Mouse (Mus musculus) spleen, adult 2 months (tissue): ENCODE results near the gene Olig1. TPM values are rescaled to one million over a fixed set of nuclear protein-coding genes. Genes with fewer than 3 reads are reported as not detected.

Source experiments
- DNase-seq, 2 experiments: peaks; one replicate each; pipeline versions ENCODE4 v3.0.0 to v3.0.0-alpha.2; 2012 to 2021; ENCODE audit warnings: low spot score in 2 of 2, low read depth in 1 of 2
- H3K27ac ChIP-seq: fragments of 200-500 bp; 2 replicates; pipeline ENCODE4 v1.5.1; 2012; ENCODE audit warnings: low read length, inconsistent platforms; ENCODE audit not compliant: insufficient read depth
- H3K27me3 ChIP-seq: fragments of 200-500 bp; 2 replicates; pipeline ENCODE4 v1.6.1; 2012; ENCODE audit warnings: mild to moderate bottlenecking, moderate library complexity, low read length, inconsistent platforms; ENCODE audit not compliant: control insufficient read depth, insufficient read depth
- H3K36me3 ChIP-seq: fragments of 200-500 bp; 2 replicates; pipeline ENCODE4 v1.6.1; 2012; ENCODE audit warnings: mild to moderate bottlenecking, low read length, inconsistent platforms; ENCODE audit not compliant: control insufficient read depth, insufficient read depth
- H3K4me1 ChIP-seq: fragments of 200-500 bp; 2 replicates; pipeline ENCODE4 v1.6.1; 2011; ENCODE audit warnings: inconsistent platforms; ENCODE audit not compliant: control insufficient read depth, insufficient read depth, insufficient read length
- H3K4me3 ChIP-seq: fragments of 200-500 bp; 2 replicates; pipeline ENCODE4 v1.5.1; 2011; ENCODE audit warnings: mild to moderate bottlenecking, inconsistent platforms; ENCODE audit not compliant: insufficient read depth, insufficient read length; ENCODE audit errors: extremely low read depth
- CTCF ChIP-seq: fragments of 200-500 bp; IDR thresholded peaks from 2 replicates; pipeline ENCODE4 v1.5.1; 2011; ENCODE audit warnings: mild to moderate bottlenecking, inconsistent platforms; ENCODE audit not compliant: insufficient read depth, insufficient read length, insufficient replicate concordance; ENCODE audit errors: extremely low read depth
- POLR2A ChIP-seq: fragments of 200-500 bp; IDR thresholded peaks from 2 replicates; pipeline ENCODE4 v1.6.1; 2011; ENCODE audit warnings: low read depth, low read length, inconsistent platforms
- WGBS: fragments of 180-500 bp; shearing (Covaris S2); methylation state at CpG from one replicate; pipeline ENCODE4 v1.1.7; 2018; 5-methylcytosine and 5-hydroxymethylcytosine counted together
- polyA plus RNA-seq: library from polyadenylated mRNA; depleted of rRNA; stranded (reverse); fragments of >200 nt; gene quantifications from 2 replicates; pipeline ENCODE4 v1.2.3, GENCODE M21; 2012

Gene Olig1
- polyA plus RNA-seq, 1 experiment, result not detected

DNA sequence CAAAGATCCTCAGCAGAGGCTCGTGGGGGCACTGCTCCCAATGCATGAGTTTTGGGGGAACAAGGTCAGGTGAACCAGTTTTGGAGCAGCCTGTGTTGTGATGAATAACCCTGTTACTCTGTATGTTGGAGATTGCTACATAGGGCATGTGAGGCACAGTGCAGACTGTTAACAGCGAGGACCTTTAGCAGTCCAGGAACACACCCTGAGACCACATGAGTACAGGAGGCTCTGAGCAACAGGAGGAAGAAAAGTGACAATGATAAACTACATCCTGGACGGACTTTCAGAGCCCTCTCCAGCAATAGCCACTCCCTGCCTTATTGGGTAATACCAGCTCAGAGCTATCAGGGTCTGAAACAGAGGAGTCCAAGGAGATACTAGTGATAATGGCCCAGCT, 10.6 kb upstream of the Olig1 start:
- no peak for DNase-seq
- Histone ChIP-seq H3K36me3 (no peaks in the 10 kb centered on the region), H3K4me1 (no peaks in the 10 kb centered on the region), H3K27ac (no peak overlapping the region), H3K27me3 (0 out of 2 replicates have a peak, but pooled peaks cover 1% of the 10 kb centered on the region), H3K4me3 (no peak overlapping the region)
- WGBS, result 37% methylated on average over 3 of the region's 3 CpGs
- TF ChIP-seq CTCF, result no peak
- TF ChIP-seq POLR2A, result no peak

DNA sequence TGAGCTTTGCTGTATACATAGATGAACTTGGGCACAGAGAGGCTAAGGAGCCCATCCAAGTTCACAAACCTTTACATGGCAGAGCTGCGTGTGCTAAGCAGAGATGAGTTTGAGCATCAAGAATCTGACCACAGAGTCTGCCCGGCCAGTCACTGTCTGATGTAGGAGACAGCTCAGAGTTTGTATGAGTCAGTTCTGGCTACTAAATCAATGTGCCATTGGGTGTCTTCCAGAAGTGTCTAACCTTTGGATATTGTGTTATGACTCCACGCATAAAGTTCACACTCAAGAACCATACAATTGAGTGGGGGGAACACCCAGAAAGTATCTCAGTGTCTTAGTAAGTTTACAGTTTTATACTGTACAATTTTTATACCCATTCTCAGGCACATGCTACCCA, 8.7 kb upstream of the Olig1 start:
- 90% methylated on average over 3 of the region's 3 CpGs for WGBS
- TF ChIP-seq CTCF (no peak), POLR2A (no peak)

DNA sequence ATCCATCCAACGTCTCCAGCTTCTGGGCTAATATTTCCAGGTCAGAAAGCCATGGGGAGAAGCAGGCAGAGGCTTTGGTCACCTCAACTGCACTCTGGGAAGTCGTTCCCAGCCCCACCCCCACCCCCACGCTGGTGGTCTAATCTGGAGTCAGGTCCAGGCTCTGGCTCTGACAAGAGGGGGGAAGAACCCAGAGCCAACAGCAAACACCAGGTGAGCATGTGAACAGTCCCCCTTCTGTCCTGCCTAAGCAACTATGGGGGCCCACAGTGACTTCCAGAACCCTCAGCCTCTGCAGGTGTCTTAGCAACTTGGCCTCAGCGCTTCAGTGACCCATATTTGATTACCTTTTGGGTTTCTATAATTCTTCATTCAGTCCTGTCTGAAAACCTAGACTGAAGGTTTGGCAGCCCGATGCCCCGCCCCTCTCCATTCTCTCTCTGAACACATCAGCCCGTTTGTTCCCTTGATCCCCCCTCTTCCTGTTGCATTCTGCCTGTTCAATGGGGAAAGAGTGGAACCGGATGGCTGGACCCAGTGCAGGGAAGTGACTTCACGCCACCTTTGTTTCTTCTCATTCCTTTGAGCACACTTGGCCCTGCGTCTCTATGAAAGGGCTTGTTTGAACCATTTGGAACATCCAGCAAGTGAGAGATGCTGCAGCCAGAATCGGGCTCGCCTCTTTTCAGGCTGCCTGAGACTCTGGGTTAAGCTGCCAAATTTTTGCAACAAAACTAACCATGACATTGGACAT, 6.9 kb upstream of the Olig1 start:
- no peak overlapping the region for H3K4me3 ChIP-seq
- WGBS, result 41% methylated on average over 12 of the region's 12 CpGs

More for the DNA sequence above, 8.7 kb upstream of the Olig1 start:
- Histone ChIP-seq H3K4me1 (no peaks in the 10 kb centered on the region), H3K27ac (no peak overlapping the region), H3K36me3 (no peaks in the 10 kb centered on the region), H3K4me3 (no peak overlapping the region), H3K27me3 (0 out of 2 replicates have a peak, but pooled peaks cover 1% of the 10 kb centered on the region)
- no peak for DNase-seq

DNA sequence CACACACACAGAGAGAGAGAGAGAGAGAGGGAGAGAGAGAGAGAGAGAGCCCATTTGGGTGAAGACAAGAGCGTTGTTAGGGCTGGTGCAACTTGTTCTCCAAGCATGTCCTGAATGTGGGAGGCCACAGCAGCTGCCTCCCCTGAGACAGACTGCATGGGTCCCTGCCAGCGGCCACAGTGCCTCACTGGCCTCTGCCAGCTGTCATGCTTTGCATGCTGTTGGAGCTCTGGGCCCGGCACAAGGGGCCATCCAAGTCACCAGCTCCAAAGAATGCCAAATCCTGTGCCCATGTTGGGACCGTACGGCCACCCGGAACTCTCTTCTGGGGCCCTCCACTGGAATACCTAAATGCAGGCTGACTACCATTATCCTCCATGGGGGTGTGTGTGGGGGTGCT, 3.6 kb upstream of the Olig1 start:
- WGBS, result 81% methylated on average over 6 of the region's 6 CpGs
- peaks cover 5% of the 10 kb centered on the region; the same call in 1 of the 2 replicates for H3K4me1 ChIP-seq
- no peak for TF ChIP-seq CTCF
- TF ChIP-seq POLR2A, result no peak
- H3K4me3 ChIP-seq, result no peak overlapping the region
- no peak for DNase-seq
- no peak overlapping the region for H3K27ac ChIP-seq
- H3K36me3 ChIP-seq, result no peaks in the 10 kb centered on the region
- peaks cover 9% of the 10 kb centered on the region for H3K27me3 ChIP-seq

More for the DNA sequence above, 6.9 kb upstream of the Olig1 start:
- Histone ChIP-seq H3K4me1 (no peaks in the 10 kb centered on the region), H3K27me3 (no peaks in the 10 kb centered on the region), H3K27ac (no peak overlapping the region), H3K36me3 (no peaks in the 10 kb centered on the region)
- no peak for TF ChIP-seq CTCF
- no peak for TF ChIP-seq POLR2A
- DNase-seq, result no peak

DNA sequence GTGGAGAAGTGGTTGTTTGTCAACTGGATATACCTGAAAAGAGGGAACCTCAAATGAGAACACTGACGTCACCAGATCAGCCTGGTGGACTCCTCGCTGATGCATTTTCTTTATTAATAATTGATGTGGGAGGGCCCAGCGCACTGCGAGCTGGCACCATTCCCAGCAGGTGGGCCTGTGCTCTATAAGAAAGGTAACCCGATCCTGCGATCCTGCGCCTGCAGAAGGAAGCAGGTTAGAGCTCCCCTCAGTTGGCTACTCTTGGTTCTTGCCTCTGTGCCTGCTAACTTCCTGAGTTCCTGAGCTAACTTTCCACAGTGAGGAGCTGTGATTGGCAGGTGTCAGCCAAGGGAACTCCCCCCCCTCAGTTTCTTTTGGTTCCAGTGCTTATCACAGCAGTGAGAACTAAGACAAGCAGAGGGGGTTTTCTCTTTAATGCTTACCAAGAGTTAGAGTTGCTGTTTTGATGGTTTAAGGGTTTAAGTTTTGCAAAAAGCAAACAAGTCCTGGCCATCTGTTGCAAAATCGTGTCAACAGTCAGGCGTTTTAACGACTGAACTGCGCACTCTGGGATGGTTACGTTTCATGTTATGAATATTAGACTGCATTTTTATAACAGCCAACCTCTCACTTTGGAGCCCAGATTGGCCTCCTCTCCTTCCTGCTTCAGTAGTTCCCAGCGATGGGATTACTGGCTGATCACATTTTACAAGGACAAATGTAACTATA, 684 bp upstream of the Olig1 start:
- peaks cover 5% of the 10 kb centered on the region; the same call in 1 of the 2 replicates for H3K4me1 ChIP-seq
- no peak overlapping the region for H3K4me3 ChIP-seq
- no peak for TF ChIP-seq POLR2A
- no peak for TF ChIP-seq CTCF
- 16% methylated on average over 13 of the region's 13 CpGs for WGBS
- peaks cover 11% of the 10 kb centered on the region for H3K27me3 ChIP-seq
- no peak for DNase-seq
- no peaks in the 10 kb centered on the region for H3K36me3 ChIP-seq
- no peak overlapping the region for H3K27ac ChIP-seq

DNA sequence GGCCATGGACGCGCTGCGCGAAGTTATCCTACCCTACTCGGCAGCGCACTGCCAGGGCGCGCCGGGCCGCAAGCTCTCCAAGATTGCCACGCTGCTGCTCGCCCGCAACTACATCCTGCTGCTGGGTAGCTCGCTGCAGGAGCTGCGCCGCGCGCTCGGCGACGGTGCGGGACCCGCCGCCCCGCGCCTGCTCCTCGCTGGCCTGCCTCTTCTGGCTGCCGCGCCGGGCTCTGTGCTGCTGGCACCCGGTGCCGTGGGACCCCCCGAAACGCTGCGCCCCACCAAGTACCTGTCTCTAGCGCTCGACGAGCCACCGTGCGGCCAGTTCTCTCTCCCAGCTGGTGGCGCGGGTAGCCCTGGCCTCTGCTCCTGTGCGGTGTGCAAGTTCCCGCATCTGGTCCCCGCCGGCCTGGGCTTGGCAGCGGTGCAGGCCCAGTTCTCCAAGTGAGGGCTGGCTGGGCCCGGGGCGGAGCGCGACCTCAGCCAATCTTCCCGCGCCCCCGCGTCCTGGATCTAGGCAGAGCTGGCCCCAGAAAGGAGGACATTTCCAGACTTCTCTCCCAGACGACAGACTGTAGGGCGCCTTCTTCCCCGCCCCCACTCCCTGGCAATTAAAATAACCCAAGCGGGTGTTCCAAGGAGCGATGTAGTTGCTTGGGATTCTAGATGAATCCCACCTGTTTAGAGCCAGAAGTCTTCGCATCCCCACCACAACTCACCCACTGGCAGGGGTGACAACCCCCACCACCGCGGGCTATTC, 820 bp downstream of the Olig1 start:
- H3K27me3 ChIP-seq, result peaks cover 11% of the 10 kb centered on the region

More for the DNA sequence above, 820 bp downstream of the Olig1 start:
- H3K4me3 ChIP-seq, result no peak overlapping the region
- WGBS, result 3% methylated on average over 63 of the region's 63 CpGs
- DNase-seq, result no peak
- no peaks in the 10 kb centered on the region for H3K36me3 ChIP-seq
- TF ChIP-seq CTCF (no peak), POLR2A (no peak)
- H3K4me1 ChIP-seq, result peaks cover 5% of the 10 kb centered on the region; the same call in 1 of the 2 replicates
- H3K27ac ChIP-seq, result no peak overlapping the region
